Mouse (Mus musculus): ENCODE measurements around the gene Hmgn2.
"Not testable (repeated sequence)": the region's sequence is repeated elsewhere in the genome, so short reads cannot be mapped to it uniquely, and the experiment has no call there.

GRCm38 (mm10) chr4:133988289-133988688 is 19.8 kb upstream of the Hmgn2 start:
- TF ChIP-seq POLR2A (IDR thresholded peaks at IDR 0.05; ENCODE audit: borderline replicate concordance, control insufficient read depth, low read depth, low read length); CTCF (IDR thresholded peaks at IDR 0.05; ENCODE audit: control insufficient read depth, insufficient read depth, low read length): not testable (repeated sequence)
